Mouse (Mus musculus): ENCODE measurements around the gene Gsto1. TPM values are rescaled to one million over a fixed set of nuclear protein-coding genes. Genes with fewer than 3 reads are reported as not detected.

The Gsto1 gene
- polyA plus RNA-seq, 2 experiments = 57.2 to 98.9 TPM

GRCm38 (mm10) chr19:47903679-47904078 is 48.9 kb downstream of the Gsto1 start:
- ATAC-seq (ENCODE audit: insufficient read depth) (no peak), DNase-seq (ENCODE audit: low read depth in 3 of 3, low spot score in 3 of 3) (no peak)
- WGBS (ENCODE audit: insufficient replicate concordance) = 64% methylated on average over 4 of the region's 4 CpGs
- Histone ChIP-seq H3K4me2 (ENCODE audit: low read depth) (no peak overlapping the region), H3K9ac (replicated peaks) (no peak overlapping the region), H3K27ac (no peak overlapping the region), H3K27me3 (ENCODE audit: control insufficient read depth, insufficient read depth, low read length) (no peaks in the 10 kb centered on the region), H3K36me3 (replicated peaks; ENCODE audit: control insufficient read depth, insufficient read depth, low read depth) (no peaks in the 10 kb centered on the region), H3K4me1 (replicated peaks; ENCODE audit: control insufficient read depth in 2 of 2, insufficient read depth in 2 of 2, low read length in 1 of 2) (peaks cover 11 to 25% of the 10 kb centered on the region in 2 experiments), H3K9me3 (ENCODE audit: control insufficient read depth, low read length) (no peaks in the 10 kb centered on the region), H3K4me3 (ENCODE audit: insufficient read depth in 1 of 2, low read depth in 2 of 2, low read length in 2 of 2) (no peak overlapping the region)
- TF ChIP-seq EP300 (IDR thresholded peaks at IDR 0.05; ENCODE audit: low read depth) (no peak), CTCF (IDR thresholded peaks at IDR 0.05; ENCODE audit: low read depth) (no peak)

GRCm38 (mm10) chr19:47905081-47905480 is 50.3 kb downstream of the Gsto1 start:
- Histone ChIP-seq H3K9me3 (ENCODE audit: control insufficient read depth, low read length) (no peaks in the 10 kb centered on the region), H3K4me2 (ENCODE audit: low read depth) (no peak overlapping the region), H3K4me1 (replicated peaks; ENCODE audit: control insufficient read depth in 2 of 2, insufficient read depth in 2 of 2, low read length in 1 of 2) (peaks cover 14 to 27% of the 10 kb centered on the region in 2 experiments), H3K27me3 (ENCODE audit: control insufficient read depth, insufficient read depth, low read length) (no peaks in the 10 kb centered on the region), H3K36me3 (replicated peaks; ENCODE audit: control insufficient read depth, insufficient read depth, low read depth) (no peaks in the 10 kb centered on the region), H3K27ac (no peak overlapping the region), H3K9ac (replicated peaks) (no peak overlapping the region), H3K4me3 (ENCODE audit: insufficient read depth in 1 of 2, low read depth in 2 of 2, low read length in 2 of 2) (no peak overlapping the region)
- 48% methylated on average over 4 of the region's 4 CpGs for WGBS (ENCODE audit: insufficient replicate concordance)
- no peak for TF ChIP-seq EP300 (IDR thresholded peaks at IDR 0.05; ENCODE audit: low read depth)
- TF ChIP-seq CTCF (IDR thresholded peaks at IDR 0.05; ENCODE audit: low read depth) = no peak
- DNase-seq (ENCODE audit: low read depth in 3 of 3, low spot score in 3 of 3) = no peak
- no peak for ATAC-seq (ENCODE audit: insufficient read depth)

GRCm38 (mm10) chr19:47905603-47906002 is 50.8 kb downstream of the Gsto1 start:
- TF ChIP-seq EP300 (IDR thresholded peaks at IDR 0.05; ENCODE audit: low read depth) = no peak
- no peak for TF ChIP-seq CTCF (IDR thresholded peaks at IDR 0.05; ENCODE audit: low read depth)
- no peak overlapping the region for H3K4me2 ChIP-seq (ENCODE audit: low read depth)
- 59% methylated on average over 5 of the region's 5 CpGs for WGBS (ENCODE audit: insufficient replicate concordance)

GRCm38 (mm10) chr19:47907596-47907995 is 52.8 kb downstream of the Gsto1 start:
- Histone ChIP-seq H3K4me1 (replicated peaks; ENCODE audit: control insufficient read depth in 2 of 2, insufficient read depth in 2 of 2, low read length in 1 of 2) (peaks cover 19 to 34% of the 10 kb centered on the region in 2 experiments), H3K9me3 (ENCODE audit: control insufficient read depth, low read length) (no peaks in the 10 kb centered on the region), H3K4me3 (ENCODE audit: insufficient read depth in 1 of 2, low read depth in 2 of 2, low read length in 2 of 2) (no peak overlapping the region), H3K4me2 (ENCODE audit: low read depth) (no peak overlapping the region), H3K9ac (replicated peaks) (no peak overlapping the region), H3K27me3 (ENCODE audit: control insufficient read depth, insufficient read depth, low read length) (no peaks in the 10 kb centered on the region), H3K36me3 (replicated peaks; ENCODE audit: control insufficient read depth, insufficient read depth, low read depth) (no peaks in the 10 kb centered on the region), H3K27ac (no peak overlapping the region)
- WGBS (ENCODE audit: insufficient replicate concordance) = 79% methylated on average over 9 of the region's 9 CpGs
- TF ChIP-seq CTCF (IDR thresholded peaks at IDR 0.05; ENCODE audit: low read depth) (no peak), EP300 (IDR thresholded peaks at IDR 0.05; ENCODE audit: low read depth) (no peak)
- DNase-seq (ENCODE audit: low read depth in 3 of 3, low spot score in 3 of 3) (no peak), ATAC-seq (ENCODE audit: insufficient read depth) (no peak)

More at GRCm38 (mm10) chr19:47905603-47906002, 50.8 kb downstream of the Gsto1 start:
- DNase-seq (ENCODE audit: low read depth in 3 of 3, low spot score in 3 of 3) (no peak), ATAC-seq (ENCODE audit: insufficient read depth) (no peak; the same call in 1 of the 2 replicates)
- no peak overlapping the region for H3K27ac ChIP-seq
- no peaks in the 10 kb centered on the region for H3K9me3 ChIP-seq (ENCODE audit: control insufficient read depth, low read length)
- H3K4me3 ChIP-seq (ENCODE audit: insufficient read depth in 1 of 2, low read depth in 2 of 2, low read length in 2 of 2) = no peak overlapping the region
- peaks cover 16 to 30% of the 10 kb centered on the region in 2 experiments for H3K4me1 ChIP-seq (replicated peaks; ENCODE audit: control insufficient read depth in 2 of 2, insufficient read depth in 2 of 2, low read length in 1 of 2)
- H3K36me3 ChIP-seq (replicated peaks; ENCODE audit: control insufficient read depth, insufficient read depth, low read depth) = no peaks in the 10 kb centered on the region
- H3K9ac ChIP-seq (replicated peaks) = no peak overlapping the region
- H3K27me3 ChIP-seq (ENCODE audit: control insufficient read depth, insufficient read depth, low read length) = no peaks in the 10 kb centered on the region

GRCm38 (mm10) chr19:47908961-47909371 is 54.2 kb downstream of the Gsto1 start:
- H3K4me3 ChIP-seq (ENCODE audit: insufficient read depth in 1 of 2, low read depth in 2 of 2, low read length in 2 of 2) = no peak overlapping the region
- no peaks in the 10 kb centered on the region for H3K27me3 ChIP-seq (ENCODE audit: control insufficient read depth, insufficient read depth, low read length)
- peak overlapping the region; percentile 22 for H3K4me2 ChIP-seq (ENCODE audit: low read depth)
- H3K9ac ChIP-seq (replicated peaks) = no peak overlapping the region
- H3K27ac ChIP-seq = no peak overlapping the region
- TF ChIP-seq EP300 (IDR thresholded peaks at IDR 0.05; ENCODE audit: low read depth) (no peak), CTCF (IDR thresholded peaks at IDR 0.05; ENCODE audit: low read depth) (no peak)
- no peak for ATAC-seq (ENCODE audit: insufficient read depth)
- DNase-seq (ENCODE audit: low read depth in 3 of 3, low spot score in 3 of 3) = no peak
- 26% methylated on average over 6 of the region's 6 CpGs for WGBS (ENCODE audit: insufficient replicate concordance)
- H3K9me3 ChIP-seq (ENCODE audit: control insufficient read depth, low read length) = no peaks in the 10 kb centered on the region
- H3K36me3 ChIP-seq (replicated peaks; ENCODE audit: control insufficient read depth, insufficient read depth, low read depth) = no peaks in the 10 kb centered on the region
- peaks cover 19 to 34% of the 10 kb centered on the region in 2 experiments for H3K4me1 ChIP-seq (replicated peaks; ENCODE audit: control insufficient read depth in 2 of 2, insufficient read depth in 2 of 2, low read length in 1 of 2)
